Mouse (Mus musculus) heart, embryonic 10.5 days (tissue): ENCODE measurements at regions not wholly inside any gene's neighbourhood (a gene's known extent, or its start where the extent isn't known, plus 50 kb on each side); places are given as distances from the start of the nearest gene placed in this dataset.

Experiments used
- DNase-seq: peaks from one replicate; pipeline ENCODE4 v3.0.0-alpha.2; 2017; ENCODE audit warnings: low spot score
- H3K27ac ChIP-seq: fragments of 300-500 bp; sonication (generic); 2 replicates; pipeline ENCODE4 v1.5.1; 2016; ENCODE audit warnings: mild to moderate bottlenecking
- H3K27me3 ChIP-seq: fragments of 300-500 bp; sonication (generic); 2 replicates; pipeline ENCODE4 v1.6.1; 2016; ENCODE audit warnings: mild to moderate bottlenecking; ENCODE audit not compliant: poor library complexity, insufficient read depth, severe bottlenecking
- H3K36me3 ChIP-seq: fragments of 300-500 bp; sonication (generic); 2 replicates; pipeline ENCODE4 v1.6.1; 2016; ENCODE audit warnings: mild to moderate bottlenecking, moderate library complexity
- H3K4me1 ChIP-seq: fragments of 300-500 bp; sonication (generic); 2 replicates; pipeline ENCODE4 v1.6.1; 2016; ENCODE audit warnings: mild to moderate bottlenecking
- H3K4me3 ChIP-seq: fragments of 300-500 bp; sonication (generic); 2 replicates; pipeline ENCODE4 v1.5.1; 2016; ENCODE audit warnings: mild to moderate bottlenecking, moderate library complexity
- H3K9me3 ChIP-seq: fragments of 300-500 bp; sonication (generic); 2 replicates; pipeline ENCODE4 v1.6.1; 2016; ENCODE audit warnings: mild to moderate bottlenecking, moderate library complexity
- WGBS: fragments of 180-500 bp; shearing (Covaris S2); methylation state at CpG from one replicate; pipeline ENCODE4 v1.1.7; 2016; 5-methylcytosine and 5-hydroxymethylcytosine counted together

- no peak for DNase-seq
- peaks cover 3% of the 10 kb centered on the region for H3K36me3 ChIP-seq
- no peaks in the 10 kb centered on the region for H3K9me3 ChIP-seq
- peaks cover 19% of the 10 kb centered on the region for H3K4me1 ChIP-seq
- WGBS = 80% methylated on average over 8 of the region's 8 CpGs
- H3K27ac ChIP-seq = no peak overlapping the region; the same call in 1 of the 2 replicates
- no peaks in the 10 kb centered on the region for H3K27me3 ChIP-seq
- H3K4me3 ChIP-seq = no peak overlapping the region
Observed at GRCm38 (mm10) chr13:51983002-51983401, 136.5 kb downstream of the Gadd45g start.

- peaks cover 19% of the 10 kb centered on the region for H3K4me1 ChIP-seq
- no peak overlapping the region for H3K27ac ChIP-seq
- H3K4me3 ChIP-seq = no peak overlapping the region
- 89% methylated on average over 5 of the region's 5 CpGs for WGBS
- no peaks in the 10 kb centered on the region for H3K27me3 ChIP-seq
- peaks cover 2% of the 10 kb centered on the region; the same call in 1 of the 2 replicates for H3K36me3 ChIP-seq
- no peak for DNase-seq
- H3K9me3 ChIP-seq = no peaks in the 10 kb centered on the region
Observed at GRCm38 (mm10) chr13:51983575-51983974, 137.1 kb downstream of the Gadd45g start.

GRCm38 (mm10) chr13:51991339-51991738 is 144.9 kb downstream of the Gadd45g start:
- no peak for DNase-seq
- Histone ChIP-seq H3K4me1 (peaks cover 5% of the 10 kb centered on the region; the same call in 1 of the 2 replicates), H3K9me3 (no peaks in the 10 kb centered on the region), H3K36me3 (no peaks in the 10 kb centered on the region), H3K27ac (no peak overlapping the region), H3K4me3 (no peak overlapping the region), H3K27me3 (no peaks in the 10 kb centered on the region)
- 64% methylated on average over 4 of the region's 4 CpGs for WGBS

DNA sequence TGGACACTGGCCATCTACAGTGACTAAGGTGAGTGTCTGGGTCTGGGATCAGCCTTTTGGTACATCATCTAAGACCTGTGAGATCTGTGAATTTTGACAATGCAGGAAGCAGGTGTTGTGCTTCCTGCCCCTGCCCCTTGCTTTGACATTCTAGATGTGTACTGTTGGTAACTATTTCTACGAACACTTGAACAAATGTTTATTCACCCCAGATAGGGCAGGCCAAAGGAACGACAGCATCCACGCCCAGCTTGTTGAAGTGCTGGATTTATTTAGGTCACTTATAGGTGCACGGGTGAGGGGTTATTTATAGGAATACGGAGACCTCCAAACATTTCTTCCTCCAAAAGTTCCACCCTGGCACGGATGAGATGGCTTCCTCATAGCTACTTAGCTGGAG is 146.4 kb downstream of the Gadd45g start:
- whole genome bisulfite sequencing = 61% methylated on average over 6 of the region's 6 CpGs
- H3K9me3 ChIP-seq = no peaks in the 10 kb centered on the region
- H3K27me3 ChIP-seq = no peaks in the 10 kb centered on the region
- H3K4me1 ChIP-seq = peaks cover 5% of the 10 kb centered on the region; the same call in 1 of the 2 replicates
- no peaks in the 10 kb centered on the region for H3K36me3 ChIP-seq
- no peak overlapping the region for H3K27ac ChIP-seq
- H3K4me3 ChIP-seq = no peak overlapping the region
- DNase-seq = no peak

DNA sequence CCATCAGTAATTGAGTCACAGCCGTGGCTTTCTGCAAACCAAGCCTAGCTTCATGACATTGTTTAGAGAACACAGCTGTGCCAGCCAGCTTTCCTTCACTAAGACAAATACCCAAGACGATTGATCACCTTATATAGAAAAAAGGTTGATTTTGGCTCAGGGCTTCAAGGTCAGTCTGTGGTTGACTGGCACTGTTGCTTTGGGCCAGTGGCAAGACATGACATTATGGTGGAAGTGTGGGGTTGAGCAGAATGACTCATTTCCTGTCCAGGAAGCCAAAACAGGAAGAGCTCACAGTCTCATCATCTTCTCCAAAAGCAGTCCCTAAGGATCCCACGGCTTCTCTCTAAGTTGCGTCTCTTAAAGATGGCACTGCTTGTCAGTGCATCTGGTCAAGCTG is 149.7 kb downstream of the Gadd45g start:
- H3K4me1 ChIP-seq = peaks cover 23% of the 10 kb centered on the region
- DNase-seq = no peak
- WGBS = 71% methylated on average over 4 of the region's 4 CpGs
- no peak overlapping the region for H3K27ac ChIP-seq
- H3K4me3 ChIP-seq = no peak overlapping the region
- no peaks in the 10 kb centered on the region for H3K27me3 ChIP-seq
- no peaks in the 10 kb centered on the region for H3K36me3 ChIP-seq
- no peaks in the 10 kb centered on the region for H3K9me3 ChIP-seq

DNA sequence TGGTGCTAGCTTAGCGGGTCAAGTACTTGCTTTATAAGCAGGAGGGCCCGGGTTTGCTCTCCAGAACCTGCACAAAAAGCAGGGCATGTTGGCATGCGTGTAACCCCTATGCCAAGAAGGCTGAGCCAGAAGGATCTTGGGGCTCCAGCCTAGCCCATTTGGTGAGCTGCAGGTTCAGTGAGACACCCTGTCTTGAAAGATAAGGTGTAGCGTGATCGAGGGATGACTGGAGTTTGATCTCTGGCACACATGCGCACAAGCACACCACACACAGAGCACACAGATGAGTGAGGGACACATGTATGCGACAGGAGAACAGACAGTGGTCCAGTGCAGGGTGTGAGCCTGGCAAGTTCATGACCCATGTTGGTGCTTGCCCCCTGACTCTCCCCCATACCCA is 152.1 kb downstream of the Gadd45g start:
- Histone ChIP-seq H3K4me3 (no peak overlapping the region), H3K27ac (0 out of 2 replicates have a peak overlapping the region, but pooled peaks have one; percentile 49), H3K27me3 (peaks cover 2% of the 10 kb centered on the region; the same call in 1 of the 2 replicates), H3K9me3 (no peaks in the 10 kb centered on the region), H3K36me3 (no peaks in the 10 kb centered on the region), H3K4me1 (peaks cover 18% of the 10 kb centered on the region)
- WGBS = 87% methylated on average over 7 of the region's 7 CpGs
- no peak for DNase-seq

GRCm38 (mm10) chr13:52001811-52002210 is 155.3 kb downstream of the Gadd45g start:
- Histone ChIP-seq H3K27ac (no peak overlapping the region), H3K4me3 (no peak overlapping the region), H3K27me3 (peaks cover 5% of the 10 kb centered on the region; the same call in 1 of the 2 replicates), H3K9me3 (no peaks in the 10 kb centered on the region), H3K36me3 (no peaks in the 10 kb centered on the region), H3K4me1 (peaks cover 18% of the 10 kb centered on the region)
- 77% methylated on average over 12 of the region's 12 CpGs for WGBS
- DNase-seq = no peak

GRCm38 (mm10) chr13:52003946-52004539 is 157.6 kb downstream of the Gadd45g start:
- Histone ChIP-seq H3K27ac (no peak overlapping the region), H3K27me3 (peaks cover 5% of the 10 kb centered on the region; the same call in 1 of the 2 replicates), H3K36me3 (no peaks in the 10 kb centered on the region), H3K9me3 (no peaks in the 10 kb centered on the region), H3K4me1 (peaks cover 20% of the 10 kb centered on the region), H3K4me3 (no peak overlapping the region)
- no peak for DNase-seq
- 74% methylated on average over 5 of the region's 5 CpGs for WGBS

- Histone ChIP-seq H3K27ac (no peak overlapping the region), H3K4me3 (no peak overlapping the region), H3K4me1 (peaks cover 9% of the 10 kb centered on the region), H3K27me3 (peaks cover 10% of the 10 kb centered on the region; the same call in 1 of the 2 replicates), H3K36me3 (no peaks in the 10 kb centered on the region), H3K9me3 (no peaks in the 10 kb centered on the region)
- no peak for DNase-seq
- 57% methylated on average over 6 of the region's 6 CpGs for WGBS
Observed at GRCm38 (mm10) chr13:52007585-52008395, 161.3 kb downstream of the Gadd45g start.

GRCm38 (mm10) chr13:52009231-52009630 is 162.8 kb downstream of the Gadd45g start:
- peaks cover 14% of the 10 kb centered on the region for H3K4me1 ChIP-seq
- no peak overlapping the region for H3K4me3 ChIP-seq
- no peak for DNase-seq
- WGBS = 81% methylated on average over 4 of the region's 4 CpGs
- H3K27me3 ChIP-seq = 0 out of 2 replicates have a peak, but pooled peaks cover 8% of the 10 kb centered on the region
- no peak overlapping the region for H3K27ac ChIP-seq
- no peaks in the 10 kb centered on the region for H3K9me3 ChIP-seq
- no peaks in the 10 kb centered on the region for H3K36me3 ChIP-seq

- 0 out of 2 replicates have a peak, but pooled peaks cover 12% of the 10 kb centered on the region for H3K27me3 ChIP-seq
- 83% methylated on average over 6 of the region's 6 CpGs for WGBS
- H3K4me1 ChIP-seq = peaks cover 14% of the 10 kb centered on the region
- no peaks in the 10 kb centered on the region for H3K9me3 ChIP-seq
- H3K27ac ChIP-seq = no peak overlapping the region
- H3K4me3 ChIP-seq = no peak overlapping the region
- H3K36me3 ChIP-seq = no peaks in the 10 kb centered on the region
- no peak for DNase-seq
Observed at GRCm38 (mm10) chr13:52009766-52010165, 163.3 kb downstream of the Gadd45g start.

- H3K9me3 ChIP-seq = no peaks in the 10 kb centered on the region
- H3K27me3 ChIP-seq = 0 out of 2 replicates have a peak, but pooled peaks cover 13% of the 10 kb centered on the region
- H3K36me3 ChIP-seq = no peaks in the 10 kb centered on the region
- WGBS = 82% methylated on average over 3 of the region's 3 CpGs
- peaks cover 17% of the 10 kb centered on the region for H3K4me1 ChIP-seq
- H3K27ac ChIP-seq = no peak overlapping the region
- no peak for DNase-seq
- H3K4me3 ChIP-seq = no peak overlapping the region
Observed at GRCm38 (mm10) chr13:52011001-52011400, 164.5 kb downstream of the Gadd45g start.

- H3K27ac ChIP-seq = no peak overlapping the region
- WGBS = 69% methylated on average over 1 of the region's 1 CpGs
- no peaks in the 10 kb centered on the region for H3K36me3 ChIP-seq
- H3K27me3 ChIP-seq = 0 out of 2 replicates have a peak, but pooled peaks cover 13% of the 10 kb centered on the region
- H3K4me3 ChIP-seq = no peak overlapping the region
- no peak for DNase-seq
- peaks cover 22% of the 10 kb centered on the region for H3K4me1 ChIP-seq
- no peaks in the 10 kb centered on the region for H3K9me3 ChIP-seq
Observed at GRCm38 (mm10) chr13:52013182-52013581, 166.7 kb downstream of the Gadd45g start.
